Mouse (Mus musculus): ENCODE measurements around the gene Faxc.

DNA sequence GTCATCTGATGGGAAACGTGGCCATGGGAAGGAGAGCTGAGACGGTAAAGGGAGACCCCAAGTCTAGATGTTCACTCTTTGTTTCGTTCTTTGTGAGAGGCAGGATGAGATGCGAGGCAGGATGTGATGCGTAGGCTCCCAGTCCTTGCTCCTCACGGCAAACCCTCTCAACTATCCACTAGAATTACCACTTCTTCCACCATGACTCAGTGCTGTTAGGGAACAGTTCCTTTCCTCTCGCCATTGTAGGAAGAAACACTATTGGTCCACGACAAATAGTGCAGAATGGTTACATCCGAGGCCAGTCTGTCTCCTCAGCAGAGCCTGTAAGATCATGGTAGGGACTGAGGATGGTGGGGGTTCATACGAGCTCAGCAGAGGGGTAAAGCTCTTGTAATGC lies 56.3 kb downstream of the Faxc start:
- TF ChIP-seq POLR2A (IDR thresholded peaks at IDR 0.05; ENCODE audit: insufficient read length, low read depth) (no peak), E2F4 (IDR thresholded peaks at IDR 0.05; ENCODE audit: insufficient read depth) (no peak), POLR2AphosphoS2 (IDR thresholded peaks at IDR 0.05; ENCODE audit: insufficient read length, low read depth) (no peak)

All from myocyte (in vitro differentiated cells).